ENCODE assay signal across 1 mouse cellular context in the genomic region with DNA sequence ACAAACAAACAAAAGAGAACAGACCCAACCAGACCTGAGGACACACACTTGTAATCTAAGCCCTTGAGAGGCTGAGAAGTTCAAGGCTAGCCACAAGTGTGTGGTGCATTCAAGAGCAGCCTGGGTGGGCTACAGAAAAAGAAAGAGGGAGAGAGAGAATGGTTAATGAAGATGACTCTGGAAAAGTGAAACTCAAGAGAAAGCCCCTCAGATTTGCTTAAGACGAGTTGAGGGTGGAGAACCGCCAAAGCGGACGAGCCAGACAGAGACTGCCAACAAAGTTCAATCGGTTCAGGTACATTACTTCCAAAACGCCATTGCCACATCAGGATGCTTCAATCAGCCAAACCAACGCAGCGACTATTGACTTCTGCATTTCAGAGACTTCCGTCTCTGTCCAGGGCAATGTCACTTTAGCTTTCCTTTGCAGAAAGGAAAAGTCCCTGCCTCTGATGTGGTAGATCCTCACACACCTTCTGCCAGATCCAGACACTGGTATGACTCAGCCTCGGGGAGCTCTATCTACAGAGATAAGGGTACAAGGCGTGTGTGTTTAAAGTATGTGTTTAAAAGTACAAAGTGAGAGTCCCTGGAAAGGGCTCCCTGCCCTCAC.
TF ChIP-seq lines count a peak whose summit lies in the region.

No protein-coding gene starts in this region.

TF ChIP-seq in MEL, 35 proteins besides CTCF, POLR2A, EP300 and RAD21 (continued from another document):
- TF ChIP-seq CHD1 (IDR thresholded peaks at IDR 0.05; ENCODE audit: low read depth, low read length) (no peak; the same call in 1 of the 2 replicates), TAL1 (IDR thresholded peaks at IDR 0.05; ENCODE audit: low read length) (0 out of 2 replicates have a peak, but pooled peaks have one; percentile 10), CHD2 (IDR thresholded peaks at IDR 0.05; ENCODE audit: low read length) (no peak), ELF1 (IDR thresholded peaks at IDR 0.05; ENCODE audit: low read depth, low read length) (0 out of 2 replicates have a peak, but pooled peaks have one; percentile 36)
